Mouse (Mus musculus): Measurements from ENCODE around the gene Wwox. TPM values are rescaled to one million over a fixed set of nuclear protein-coding genes. Genes with fewer than 3 reads are reported as not detected.

The Wwox gene
- polyA plus RNA-seq, 1 experiment from 2014 or later, result 14.3 TPM

DNA sequence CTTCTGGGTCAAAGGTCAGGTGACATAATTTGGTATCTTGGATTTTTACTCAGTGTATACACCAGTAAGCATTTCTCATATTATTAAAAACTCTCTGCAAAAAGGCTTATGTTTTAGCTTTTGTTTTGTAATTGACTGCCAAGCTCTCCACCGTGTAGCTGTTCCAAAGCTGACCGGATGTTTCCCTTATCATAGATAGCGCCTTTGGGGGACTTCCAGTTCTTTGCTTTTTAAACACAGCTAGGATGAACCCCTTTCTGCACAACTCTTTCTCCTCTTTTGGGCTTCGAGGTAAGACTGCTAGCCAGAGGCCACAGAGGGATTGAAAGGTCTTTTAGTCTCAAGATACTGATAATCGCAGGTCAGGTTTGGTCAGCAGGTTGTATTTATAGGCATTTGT lies 883.0 kb downstream of the Wwox start:
- Histone ChIP-seq H3K4me1 (no peaks in the 10 kb centered on the region; the same call in 1 of the 2 replicates), H3K36me3 (replicated peaks) (no peaks in the 10 kb centered on the region), H3K4me3 (replicated peaks) (no peak overlapping the region), H3K4me2 (no peak overlapping the region), H3K9ac (no peak overlapping the region), H3K27me3 (0 out of 2 replicates have a peak, but pooled peaks cover 5% of the 10 kb centered on the region), H3K9me3 (no peaks in the 10 kb centered on the region), H3K27ac (no peak overlapping the region)
- ATAC-seq (ENCODE audit: low FRiP score), result no peak
- WGBS, result 92% methylated on average over 5 of the region's 5 CpGs

DNA sequence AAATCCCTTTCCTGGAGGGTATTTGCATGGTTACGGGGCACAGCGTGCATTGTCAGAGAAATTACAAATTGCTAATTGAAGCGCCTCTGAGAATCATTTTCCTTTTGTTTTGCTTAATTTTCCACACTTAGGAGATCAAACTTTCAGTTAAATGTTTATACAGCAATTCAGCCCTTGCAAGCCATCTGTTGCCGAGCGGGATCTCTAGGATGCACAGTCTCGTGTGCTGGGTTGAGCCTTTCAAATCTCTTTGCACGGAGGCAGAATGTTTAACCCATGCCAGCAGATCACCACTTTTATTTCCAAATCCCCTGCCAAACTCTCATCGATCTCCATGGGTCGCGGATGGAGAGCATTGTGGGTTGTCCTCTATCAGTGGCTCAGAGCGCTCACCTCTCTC lies 891.2 kb downstream of the Wwox start:
- H3K36me3 ChIP-seq (replicated peaks), result no peaks in the 10 kb centered on the region
- H3K9ac ChIP-seq, result no peak overlapping the region
- H3K4me1 ChIP-seq, result no peaks in the 10 kb centered on the region
- H3K27ac ChIP-seq, result no peak overlapping the region
- no peak for ATAC-seq (ENCODE audit: low FRiP score)
- H3K27me3 ChIP-seq, result no peaks in the 10 kb centered on the region
- no peaks in the 10 kb centered on the region for H3K9me3 ChIP-seq
- no peak overlapping the region for H3K4me2 ChIP-seq
- WGBS, result 84% methylated on average over 11 of the region's 11 CpGs
- H3K4me3 ChIP-seq (replicated peaks), result no peak overlapping the region

DNA sequence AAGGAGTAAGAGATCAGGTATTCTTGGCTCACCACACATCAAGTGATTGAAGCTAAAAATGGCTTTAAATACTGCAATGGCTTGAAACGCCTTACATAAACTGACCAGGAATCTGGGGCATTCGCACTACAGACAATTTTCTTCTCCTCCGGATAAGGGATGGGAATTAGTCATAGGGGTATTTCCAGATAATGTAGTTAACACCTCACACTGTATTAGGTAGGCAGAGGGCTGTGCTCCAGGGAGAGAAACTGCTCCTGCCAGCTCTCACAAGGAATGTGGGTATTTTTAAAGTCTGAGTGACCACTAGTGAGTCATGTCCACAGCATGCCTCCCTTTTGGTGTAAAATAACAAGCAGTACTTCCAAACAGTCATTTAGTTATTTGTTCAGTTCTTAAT lies 894.5 kb downstream of the Wwox start:
- Histone ChIP-seq H3K4me1 (no peaks in the 10 kb centered on the region), H3K27ac (no peak overlapping the region), H3K9me3 (no peaks in the 10 kb centered on the region), H3K9ac (no peak overlapping the region), H3K4me2 (no peak overlapping the region), H3K27me3 (no peaks in the 10 kb centered on the region), H3K4me3 (replicated peaks) (no peak overlapping the region), H3K36me3 (replicated peaks) (no peaks in the 10 kb centered on the region)
- no peak for ATAC-seq (ENCODE audit: low FRiP score)
- WGBS, result 89% methylated on average over 3 of the region's 3 CpGs

DNA sequence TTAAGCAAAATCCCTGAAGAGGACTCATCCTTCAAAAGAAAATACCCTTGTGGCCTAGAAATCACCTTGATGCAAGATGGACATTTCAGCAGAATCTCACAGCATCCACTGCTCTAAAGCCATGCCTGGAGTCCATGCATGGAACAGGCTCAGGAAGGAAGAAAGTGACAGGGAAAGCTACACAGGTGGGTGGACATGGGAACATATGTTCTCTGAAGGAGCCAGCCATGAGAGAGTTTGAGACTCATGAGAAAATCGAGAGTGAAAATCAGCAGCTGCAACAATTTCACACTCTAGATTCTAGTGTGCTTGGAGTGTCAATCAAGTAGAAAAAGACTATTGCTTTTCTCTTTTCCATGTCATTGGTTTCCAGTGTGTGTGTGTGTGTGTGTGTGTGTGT lies 896.9 kb downstream of the Wwox start:
- Histone ChIP-seq H3K27ac (no peak overlapping the region), H3K4me2 (no peak overlapping the region), H3K9ac (no peak overlapping the region), H3K9me3 (no peaks in the 10 kb centered on the region), H3K4me1 (no peaks in the 10 kb centered on the region), H3K4me3 (replicated peaks) (no peak overlapping the region), H3K27me3 (no peaks in the 10 kb centered on the region), H3K36me3 (replicated peaks) (no peaks in the 10 kb centered on the region)
- WGBS, result 91% methylated on average over 1 of the region's 1 CpGs
- ATAC-seq (ENCODE audit: low FRiP score), result no peak

DNA sequence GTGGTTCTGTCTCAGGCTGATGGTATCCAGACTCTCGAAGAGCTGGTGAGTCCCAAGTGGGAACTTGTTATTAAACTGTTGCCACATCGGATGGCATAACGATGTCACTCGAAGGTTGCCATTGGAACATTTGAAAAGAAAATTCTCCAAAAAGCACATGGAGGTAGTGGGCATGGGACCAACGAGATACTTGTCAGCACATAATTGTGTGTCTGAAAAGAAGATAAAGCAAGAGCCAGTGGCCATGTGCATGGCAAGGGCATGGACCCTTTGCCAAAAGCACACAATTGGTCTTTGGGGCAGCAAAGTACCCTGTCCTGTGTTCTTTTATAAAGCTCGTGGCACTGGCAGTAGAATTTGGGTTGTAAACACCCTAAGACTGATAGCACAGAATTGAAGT lies 909.2 kb downstream of the Wwox start:
- H3K9ac ChIP-seq, result no peak overlapping the region
- no peak for ATAC-seq (ENCODE audit: low FRiP score)
- 71% methylated on average over 6 of the region's 6 CpGs for WGBS

DNA sequence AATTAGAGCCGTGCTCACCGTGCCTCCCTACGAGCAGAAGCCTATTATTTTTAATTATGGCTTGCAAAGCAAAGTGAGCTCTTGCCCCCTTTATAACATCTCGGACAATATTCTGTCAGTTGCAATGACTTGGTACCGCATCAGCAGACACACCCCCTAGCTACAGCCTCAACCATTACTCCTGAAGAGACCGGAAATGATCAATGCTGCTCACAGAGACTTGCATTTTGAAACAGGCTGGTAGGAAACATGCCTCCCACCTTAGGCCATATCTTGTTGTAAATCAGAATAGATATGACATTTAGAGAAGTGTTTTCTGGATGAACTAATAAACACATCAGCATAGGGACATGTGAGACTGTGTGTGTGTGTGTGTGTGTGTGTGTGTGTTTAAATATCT lies 911.3 kb downstream of the Wwox start:
- Histone ChIP-seq H3K4me3 (replicated peaks) (no peak overlapping the region), H3K4me2 (no peak overlapping the region), H3K4me1 (no peaks in the 10 kb centered on the region), H3K9me3 (0 out of 2 replicates have a peak, but pooled peaks cover 7% of the 10 kb centered on the region), H3K27me3 (no peaks in the 10 kb centered on the region), H3K36me3 (replicated peaks) (no peaks in the 10 kb centered on the region), H3K9ac (no peak overlapping the region), H3K27ac (no peak overlapping the region)
- 71% methylated on average over 6 of the region's 6 CpGs for WGBS
- no peak for ATAC-seq (ENCODE audit: low FRiP score)

More for the DNA sequence above, 909.2 kb downstream of the Wwox start:
- H3K4me2 ChIP-seq, result no peak overlapping the region
- no peak overlapping the region for H3K4me3 ChIP-seq (replicated peaks)
- no peaks in the 10 kb centered on the region for H3K27me3 ChIP-seq
- no peaks in the 10 kb centered on the region for H3K4me1 ChIP-seq
- no peaks in the 10 kb centered on the region for H3K9me3 ChIP-seq
- no peaks in the 10 kb centered on the region for H3K36me3 ChIP-seq (replicated peaks)
- H3K27ac ChIP-seq, result no peak overlapping the region

DNA sequence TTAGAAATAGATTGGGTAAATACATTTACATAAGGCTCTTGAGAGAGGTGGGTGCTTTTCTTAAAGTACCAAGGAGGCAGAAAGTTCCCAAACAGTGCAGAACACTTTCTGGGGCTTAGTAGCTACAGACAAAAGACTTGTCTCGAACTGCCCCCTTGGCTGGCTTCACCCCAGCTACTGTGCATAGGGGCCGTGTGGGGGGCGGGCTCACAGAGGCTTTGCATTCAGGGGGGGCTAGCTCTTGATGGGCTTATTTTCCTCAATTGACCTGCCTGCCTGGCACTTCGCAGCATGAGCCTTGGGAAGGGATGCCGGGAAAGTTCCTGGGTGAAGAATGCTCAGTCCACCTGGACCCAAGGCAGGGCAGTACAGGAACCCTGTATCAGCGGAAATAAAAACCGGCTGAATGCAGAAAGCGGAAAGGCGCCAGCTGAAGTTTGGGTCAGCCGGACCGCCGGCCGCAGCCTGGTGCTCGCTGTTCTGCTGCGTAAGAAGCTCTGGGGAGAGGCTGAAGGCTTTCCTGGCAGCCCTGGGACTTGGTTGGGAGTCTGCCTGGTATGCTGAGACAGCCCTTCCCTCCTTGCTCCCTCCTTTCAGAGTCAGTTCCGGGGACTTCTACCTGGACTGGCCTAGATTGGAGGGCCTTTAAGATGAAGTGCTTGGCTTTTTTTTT lies 918.3 kb downstream of the Wwox start:
- Histone ChIP-seq H3K27me3 (peaks cover 3% of the 10 kb centered on the region; the same call in 1 of the 2 replicates), H3K4me3 (replicated peaks) (no peak overlapping the region), H3K9me3 (0 out of 2 replicates have a peak, but pooled peaks cover 7% of the 10 kb centered on the region), H3K36me3 (replicated peaks) (no peaks in the 10 kb centered on the region), H3K4me1 (peaks cover 6% of the 10 kb centered on the region), H3K9ac (peak overlapping the region; percentile 18; the same call in 1 of the 2 replicates), H3K4me2 (peak overlapping the region; percentile 45), H3K27ac (no peak overlapping the region)
- ATAC-seq (ENCODE audit: low FRiP score), result peak; percentile 41; the same call in 1 of the 2 replicates
- WGBS, result 15% methylated on average over 16 of the region's 16 CpGs

DNA sequence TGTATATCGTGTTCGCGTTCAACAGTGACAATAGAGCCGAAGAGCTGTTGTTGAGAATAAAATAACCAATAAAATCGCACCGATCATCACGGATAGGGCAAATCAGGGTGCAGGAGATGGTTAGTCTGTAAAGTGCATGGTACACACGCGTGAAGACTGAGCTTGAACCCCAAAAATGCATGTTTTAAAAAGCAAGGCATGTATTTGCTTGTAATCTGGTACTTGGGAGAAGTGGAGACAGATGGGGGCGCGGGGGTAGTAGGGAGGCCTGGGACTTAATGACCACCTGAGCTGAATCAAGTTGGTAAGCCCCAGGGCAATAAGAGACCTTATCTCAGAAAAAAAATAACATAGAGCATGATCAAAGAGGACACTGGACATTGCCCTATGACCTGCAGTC lies 919.0 kb downstream of the Wwox start:
- peaks cover 6% of the 10 kb centered on the region for H3K4me1 ChIP-seq
- peaks cover 3% of the 10 kb centered on the region; the same call in 1 of the 2 replicates for H3K27me3 ChIP-seq
- no peak for ATAC-seq (ENCODE audit: low FRiP score)
- H3K4me3 ChIP-seq (replicated peaks), result no peak overlapping the region
- 89% methylated on average over 11 of the region's 11 CpGs for WGBS
- H3K36me3 ChIP-seq (replicated peaks), result no peaks in the 10 kb centered on the region
- no peak overlapping the region for H3K4me2 ChIP-seq
- 0 out of 2 replicates have a peak, but pooled peaks cover 7% of the 10 kb centered on the region for H3K9me3 ChIP-seq
- H3K9ac ChIP-seq, result no peak overlapping the region
- no peak overlapping the region for H3K27ac ChIP-seq

DNA sequence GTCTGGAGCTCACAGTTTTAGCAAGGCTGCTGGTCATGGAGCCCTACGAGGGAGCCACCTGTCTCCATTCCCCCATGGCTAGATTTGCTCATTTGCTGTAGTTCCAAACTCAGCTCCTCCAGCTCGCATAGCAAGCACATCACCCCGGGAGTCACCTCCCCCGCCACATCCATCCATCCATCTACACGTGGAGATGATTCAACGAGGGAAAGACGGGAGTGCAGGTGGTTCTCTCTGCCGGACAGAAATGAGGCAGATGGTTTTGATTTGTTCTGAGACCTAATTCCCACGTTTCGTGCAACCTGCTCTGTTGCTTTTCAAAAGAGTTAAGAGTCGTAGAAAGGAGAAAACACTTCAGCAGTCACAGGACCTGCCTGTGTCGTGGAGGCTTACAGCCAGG lies 920.2 kb downstream of the Wwox start:
- no peaks in the 10 kb centered on the region for H3K36me3 ChIP-seq (replicated peaks)
- 53% methylated on average over 12 of the region's 12 CpGs for WGBS
- H3K4me2 ChIP-seq, result no peak overlapping the region
- H3K9me3 ChIP-seq, result 0 out of 2 replicates have a peak, but pooled peaks cover under 1% of the 10 kb centered on the region
- H3K27me3 ChIP-seq, result peaks cover 3% of the 10 kb centered on the region; the same call in 1 of the 2 replicates
- H3K4me1 ChIP-seq, result peaks cover 6% of the 10 kb centered on the region
- no peak for ATAC-seq (ENCODE audit: low FRiP score)
- H3K9ac ChIP-seq, result no peak overlapping the region
- H3K4me3 ChIP-seq (replicated peaks), result no peak overlapping the region
- no peak overlapping the region for H3K27ac ChIP-seq

DNA sequence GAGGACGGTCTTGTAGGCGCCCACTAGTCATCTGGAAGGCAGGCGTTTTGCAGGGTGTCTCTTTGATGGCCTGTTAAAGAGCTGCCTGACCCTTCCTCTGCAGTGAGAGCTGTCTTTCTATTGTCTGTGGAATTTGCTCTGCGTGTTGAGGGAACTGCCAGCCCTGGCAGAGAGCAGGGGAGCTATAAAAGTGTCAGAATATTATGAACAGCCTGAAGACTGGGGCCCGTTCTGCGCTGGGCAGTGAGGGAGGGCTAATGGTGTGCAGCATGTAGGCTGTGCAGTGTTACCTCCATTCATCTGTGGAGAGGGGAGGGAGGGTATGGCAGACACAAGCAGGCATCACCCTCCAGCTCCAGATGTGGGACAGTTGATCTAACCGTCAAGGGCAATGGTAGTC lies 923.1 kb downstream of the Wwox start:
- Histone ChIP-seq H3K4me1 (peaks cover 6% of the 10 kb centered on the region), H3K27me3 (no peaks in the 10 kb centered on the region; the same call in 1 of the 2 replicates), H3K27ac (no peak overlapping the region), H3K9me3 (no peaks in the 10 kb centered on the region), H3K36me3 (replicated peaks) (no peaks in the 10 kb centered on the region), H3K9ac (no peak overlapping the region), H3K4me2 (no peak overlapping the region), H3K4me3 (replicated peaks) (no peak overlapping the region)
- ATAC-seq (ENCODE audit: low FRiP score), result no peak
- 80% methylated on average over 7 of the region's 7 CpGs for WGBS

DNA sequence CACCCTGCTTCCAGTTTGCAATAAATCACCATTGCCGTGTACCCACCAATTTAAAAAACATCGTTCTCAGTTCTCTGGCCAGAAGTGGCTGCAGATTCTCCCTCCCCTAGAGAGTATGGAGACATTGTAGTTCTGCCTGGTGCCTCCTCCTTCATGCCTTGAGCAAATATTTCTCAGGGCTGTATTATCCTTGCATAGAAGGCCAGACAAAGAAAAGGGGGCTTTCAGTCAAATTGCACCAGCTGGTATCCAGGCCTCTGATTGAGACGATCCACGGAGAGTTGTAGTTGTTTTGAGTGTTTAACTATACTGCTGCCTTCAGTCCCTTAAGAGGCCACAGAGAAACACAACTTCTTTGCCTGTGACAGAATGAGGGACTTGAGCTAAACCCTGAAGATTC lies 935.5 kb downstream of the Wwox start:
- no peak for ATAC-seq (ENCODE audit: low FRiP score)
- 41% methylated on average over 4 of the region's 4 CpGs for WGBS
- no peak overlapping the region for H3K4me3 ChIP-seq (replicated peaks)
- no peaks in the 10 kb centered on the region for H3K36me3 ChIP-seq (replicated peaks)
- no peak overlapping the region for H3K9ac ChIP-seq
- H3K27me3 ChIP-seq, result no peaks in the 10 kb centered on the region; the same call in 1 of the 2 replicates
- no peak overlapping the region for H3K27ac ChIP-seq
- H3K9me3 ChIP-seq, result no peaks in the 10 kb centered on the region
- peaks cover 20% of the 10 kb centered on the region for H3K4me1 ChIP-seq
- H3K4me2 ChIP-seq, result no peak overlapping the region

DNA sequence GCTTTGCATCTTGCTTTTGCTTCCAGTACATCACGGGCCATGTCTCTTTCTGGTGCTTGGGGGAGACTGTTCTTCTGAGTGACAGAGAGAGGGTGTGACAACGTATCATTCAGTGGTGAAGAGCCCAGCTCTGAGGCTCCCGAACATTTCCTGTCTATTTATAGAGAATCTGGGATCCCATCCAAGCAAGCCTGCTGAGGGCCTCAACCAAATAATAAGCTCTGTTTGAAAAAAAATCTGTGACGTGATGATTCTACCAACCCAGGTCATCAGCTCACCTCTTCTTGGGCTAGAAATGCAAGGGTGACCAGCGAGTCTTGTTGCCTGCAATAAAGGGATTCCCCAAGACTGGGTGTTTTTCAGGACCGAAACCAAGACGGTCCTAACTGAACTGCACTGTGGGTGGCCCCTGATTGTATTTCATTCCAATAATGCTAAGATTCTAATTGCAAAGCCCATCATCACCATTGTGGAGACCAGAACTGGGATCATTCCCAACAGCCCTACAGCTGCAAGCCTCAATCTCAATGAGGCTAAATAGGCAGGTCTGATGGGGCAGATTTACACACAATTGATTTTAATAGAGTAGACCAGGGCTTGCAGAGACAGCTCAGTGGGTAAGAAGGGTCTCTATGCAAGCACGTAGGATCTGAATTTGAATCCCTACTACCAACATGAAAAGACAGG lies 936.0 kb downstream of the Wwox start:
- H3K27me3 ChIP-seq, result no peaks in the 10 kb centered on the region; the same call in 1 of the 2 replicates
- H3K4me1 ChIP-seq, result peaks cover 20% of the 10 kb centered on the region
- no peaks in the 10 kb centered on the region for H3K9me3 ChIP-seq
- no peak overlapping the region for H3K4me2 ChIP-seq
- ATAC-seq (ENCODE audit: low FRiP score), result no peak
- H3K36me3 ChIP-seq (replicated peaks), result no peaks in the 10 kb centered on the region
- no peak overlapping the region for H3K9ac ChIP-seq
- no peak overlapping the region for H3K4me3 ChIP-seq (replicated peaks)
- 66% methylated on average over 8 of the region's 8 CpGs for WGBS
- no peak overlapping the region for H3K27ac ChIP-seq
